Mouse (Mus musculus) heart, postnatal 0 days (tissue): ENCODE data around the gene Agpat2.
A peak's percentile ranks its signal among the peaks of the same experiment; 100 is the strongest.

ENCODE experiments used
- CTCF ChIP-seq: IDR thresholded peaks from 2 replicates; pipeline ENCODE4 v1.5.1; 2016; ENCODE audit warnings: antibody characterized with exemption, control low read depth, low read depth
- EP300 ChIP-seq: IDR thresholded peaks from 2 replicates; pipeline ENCODE4 v1.6.1; 2016; ENCODE audit warnings: antibody characterized with exemption, low read depth

DNA sequence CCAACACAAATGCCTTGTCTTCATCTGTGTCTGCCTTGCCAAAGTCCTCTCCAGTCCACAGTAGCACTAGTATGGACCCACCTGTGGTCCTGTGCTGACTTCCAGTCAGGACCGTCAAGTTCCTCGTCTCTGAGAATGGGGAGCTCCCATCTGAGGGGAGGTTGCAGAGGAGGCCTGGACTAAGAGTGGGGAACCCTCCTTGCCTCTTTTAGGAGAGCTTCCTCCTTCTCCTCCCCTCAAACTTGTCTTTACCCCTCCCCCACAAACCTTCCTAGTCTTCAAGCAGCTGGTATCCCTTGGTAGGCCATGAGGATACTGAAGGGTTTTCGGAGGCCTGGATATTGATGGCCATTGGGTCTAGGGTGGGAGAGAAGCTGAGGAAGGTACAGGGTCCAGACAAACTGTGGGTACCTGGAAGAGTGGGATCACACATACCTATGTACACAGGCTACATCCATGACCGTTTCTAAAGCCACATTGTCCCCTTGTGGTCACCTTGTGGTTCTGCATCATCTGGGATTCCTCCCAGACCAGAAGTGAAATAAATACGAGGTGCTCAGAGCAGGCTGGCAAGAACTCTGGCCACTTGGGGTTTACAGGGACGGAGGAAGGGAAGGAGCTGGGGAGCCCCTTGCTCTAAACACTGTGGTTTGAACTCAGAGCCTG, 42.7 kb downstream of the Agpat2 start:
- peak; percentile 99 for TF ChIP-seq CTCF
- no peak for TF ChIP-seq EP300
